Mouse (Mus musculus) lung, postnatal 0 days (tissue): Measurements from ENCODE around the gene Sirt1. TPM values are rescaled to one million over a fixed set of nuclear protein-coding genes. Genes with fewer than 3 reads are reported as not detected.

ENCODE experiments used
- ATAC-seq: fragments of 200-750 bp; cut with Nextera tagmentation; 2 replicates; pipeline ENCODE4 v1.8.0; 2017; ENCODE audit warnings: moderate library complexity
- DNase-seq: peaks from one replicate; pipeline ENCODE4 v3.0.0-alpha.2; 2016; ENCODE audit warnings: low spot score
- H3K27ac ChIP-seq: fragments of 300-500 bp; sonication (generic); 2 replicates; pipeline ENCODE4 v1.5.1; 2014; ENCODE audit warnings: antibody characterized with exemption, mild to moderate bottlenecking, low read length, mixed read lengths
- H3K27me3 ChIP-seq: fragments of 300-500 bp; sonication (generic); replicated peaks from 2 replicates; pipeline ENCODE4 v1.6.1; 2014; ENCODE audit warnings: low read length, mixed read lengths; ENCODE audit not compliant: insufficient read depth
- H3K36me3 ChIP-seq: fragments of 300-500 bp; sonication (generic); 2 replicates; pipeline ENCODE4 v1.6.1; 2014; ENCODE audit warnings: low read length, mixed read lengths; ENCODE audit not compliant: insufficient read depth
- H3K4me1 ChIP-seq: fragments of 300-500 bp; sonication (generic); 2 replicates; pipeline ENCODE4 v1.6.1; 2014; ENCODE audit warnings: antibody characterized with exemption, low read depth, low read length, mixed read lengths; ENCODE audit not compliant: insufficient read depth
- H3K4me2 ChIP-seq: fragments of 300-500 bp; sonication (generic); replicated peaks from 2 replicates; pipeline ENCODE4 v1.6.1; 2014; ENCODE audit warnings: low read depth, mild to moderate bottlenecking, low read length, moderate library complexity, mixed read lengths
- H3K4me3 ChIP-seq: fragments of 300-500 bp; sonication (generic); 2 replicates; pipeline ENCODE4 v1.5.1; 2014; ENCODE audit warnings: low read depth, low read length
- H3K9ac ChIP-seq: fragments of 300-500 bp; sonication (generic); replicated peaks from 2 replicates; pipeline ENCODE4 v1.6.1; 2014; ENCODE audit warnings: low read depth, mild to moderate bottlenecking
- H3K9me3 ChIP-seq: fragments of 300-500 bp; sonication (generic); 2 replicates; pipeline ENCODE4 v1.6.1; 2016; ENCODE audit warnings: low read length, mixed read lengths
- CTCF ChIP-seq: IDR thresholded peaks from 2 replicates; pipeline ENCODE4 v1.5.1; 2016; ENCODE audit warnings: antibody characterized with exemption, mild to moderate bottlenecking
- EP300 ChIP-seq: IDR thresholded peaks from 2 replicates; pipeline ENCODE4 v1.6.1; 2016; ENCODE audit warnings: antibody characterized with exemption, mild to moderate bottlenecking, control low read depth
- WGBS: fragments of 180-500 bp; shearing (Covaris S2); extraction: QIAGEN DNeasy Blood & Tissue Kit; methylation state at CpG from one replicate; pipeline ENCODE4 v1.1.7; 2014; 5-methylcytosine and 5-hydroxymethylcytosine counted together
- polyA plus RNA-seq: library from polyadenylated mRNA; unstranded; fragments of >200 nt; fragmentation: Nextera tagmentation; extraction: Ambion mirVana; gene quantifications from 2 replicates; pipeline ENCODE4 v1.2.1, GENCODE M21; 2015

The Sirt1 gene
- polyA plus RNA-seq, 1 experiment from 2014 or later: 5.5 TPM

- no peaks in the 10 kb centered on the region for H3K9me3 ChIP-seq
- 71% methylated on average over 6 of the region's 6 CpGs for WGBS
- H3K4me1 ChIP-seq: 0 out of 2 replicates have a peak, but pooled peaks cover 7% of the 10 kb centered on the region
- H3K27me3 ChIP-seq: no peaks in the 10 kb centered on the region
- no peak overlapping the region for H3K4me3 ChIP-seq
- no peak overlapping the region for H3K4me2 ChIP-seq
- H3K36me3 ChIP-seq: no peaks in the 10 kb centered on the region
- H3K9ac ChIP-seq: no peak overlapping the region
- TF ChIP-seq CTCF: no peak
- TF ChIP-seq EP300: no peak
- H3K27ac ChIP-seq: no peak overlapping the region
- ATAC-seq (no peak), DNase-seq (no peak)
These were observed 2.4 kb downstream of the Sirt1 start for GRCm38 (mm10) chr10:63378948-63379680.

- no peak overlapping the region for H3K4me2 ChIP-seq
- ATAC-seq (peak; percentile 52), DNase-seq (peak; percentile 94)
- H3K9ac ChIP-seq: no peak overlapping the region
- 18% methylated on average over 9 of the region's 9 CpGs for WGBS
- H3K36me3 ChIP-seq: no peaks in the 10 kb centered on the region
- TF ChIP-seq EP300: no peak
- TF ChIP-seq CTCF: peak; percentile 89
- H3K4me3 ChIP-seq: no peak overlapping the region
- 0 out of 2 replicates have a peak, but pooled peaks cover 7% of the 10 kb centered on the region for H3K4me1 ChIP-seq
- no peaks in the 10 kb centered on the region for H3K9me3 ChIP-seq
- no peaks in the 10 kb centered on the region for H3K27me3 ChIP-seq
- no peak overlapping the region for H3K27ac ChIP-seq
These were observed 4.0 kb downstream of the Sirt1 start for GRCm38 (mm10) chr10:63377468-63377867.

GRCm38 (mm10) chr10:63376303-63376702, 5.2 kb downstream of the Sirt1 start:
- H3K27ac ChIP-seq: no peak overlapping the region
- H3K36me3 ChIP-seq: no peaks in the 10 kb centered on the region
- DNase-seq (no peak), ATAC-seq (no peak)
- 0 out of 2 replicates have a peak, but pooled peaks cover under 1% of the 10 kb centered on the region for H3K4me1 ChIP-seq
- H3K9ac ChIP-seq: no peak overlapping the region
- no peak overlapping the region for H3K4me3 ChIP-seq
- no peak overlapping the region for H3K4me2 ChIP-seq
- no peak for TF ChIP-seq CTCF
- TF ChIP-seq EP300: no peak
- H3K27me3 ChIP-seq: no peaks in the 10 kb centered on the region
- 77% methylated on average over 5 of the region's 5 CpGs for WGBS
- no peaks in the 10 kb centered on the region for H3K9me3 ChIP-seq

- no peak for DNase-seq
- 52% methylated on average over 3 of the region's 3 CpGs for WGBS
- H3K9me3 ChIP-seq: no peaks in the 10 kb centered on the region
These were observed 13.5 kb downstream of the Sirt1 start for GRCm38 (mm10) chr10:63368041-63368440.

GRCm38 (mm10) chr10:63367386-63367785, 14.1 kb downstream of the Sirt1 start:
- no peak overlapping the region for H3K9ac ChIP-seq
- H3K36me3 ChIP-seq: no peaks in the 10 kb centered on the region
- H3K4me2 ChIP-seq: no peak overlapping the region
- no peak overlapping the region for H3K4me3 ChIP-seq
- H3K9me3 ChIP-seq: no peaks in the 10 kb centered on the region
- no peak for ATAC-seq
- TF ChIP-seq CTCF: no peak
- no peak for TF ChIP-seq EP300
- no peak overlapping the region for H3K27ac ChIP-seq
- H3K4me1 ChIP-seq: no peaks in the 10 kb centered on the region
- WGBS: 70% methylated on average over 6 of the region's 6 CpGs
- H3K27me3 ChIP-seq: no peaks in the 10 kb centered on the region
- DNase-seq: no peak

More at GRCm38 (mm10) chr10:63368041-63368440, 13.5 kb downstream of the Sirt1 start:
- Histone ChIP-seq H3K36me3 (no peaks in the 10 kb centered on the region), H3K4me2 (no peak overlapping the region), H3K4me1 (no peaks in the 10 kb centered on the region), H3K27me3 (no peaks in the 10 kb centered on the region), H3K27ac (no peak overlapping the region), H3K4me3 (no peak overlapping the region), H3K9ac (no peak overlapping the region)
- ATAC-seq: no peak
- TF ChIP-seq CTCF (no peak), EP300 (no peak)

GRCm38 (mm10) chr10:63365918-63366455, 15.5 kb downstream of the Sirt1 start:
- Histone ChIP-seq H3K4me1 (no peaks in the 10 kb centered on the region), H3K9me3 (no peaks in the 10 kb centered on the region), H3K27ac (no peak overlapping the region), H3K9ac (no peak overlapping the region), H3K4me2 (no peak overlapping the region), H3K4me3 (no peak overlapping the region), H3K36me3 (no peaks in the 10 kb centered on the region), H3K27me3 (no peaks in the 10 kb centered on the region)
- WGBS: 54% methylated on average over 7 of the region's 7 CpGs
- no peak for TF ChIP-seq CTCF
- no peak for TF ChIP-seq EP300
- DNase-seq (no peak), ATAC-seq (no peak)
